Mouse (Mus musculus): ENCODE results near the gene Mettl7a3.
"Not testable (repeated sequence)": the region's sequence is repeated elsewhere in the genome, so short reads cannot be mapped to it uniquely, and the experiment has no call there.

The Mettl7a3 gene

GRCm38 (mm10) chr15:100334629-100335028, at the start of gene Mettl7a3:
Gene Mettl7a3, plus strand, starts transcription at chr15:100334929.
- DNase-seq, result no peak

GRCm38 (mm10) chr15:100288980-100289379, 45.7 kb upstream of the Mettl7a3 start:
- DNase-seq, result no peak

- DNase-seq, result no peak
Observed at GRCm38 (mm10) chr15:100290858-100291257, 43.9 kb upstream of the Mettl7a3 start.

- DNase-seq, result no peak
Observed at GRCm38 (mm10) chr15:100292326-100292725, 42.4 kb upstream of the Mettl7a3 start.

- DNase-seq, result no peak
Observed at GRCm38 (mm10) chr15:100297856-100298255, 36.9 kb upstream of the Mettl7a3 start.

DNA sequence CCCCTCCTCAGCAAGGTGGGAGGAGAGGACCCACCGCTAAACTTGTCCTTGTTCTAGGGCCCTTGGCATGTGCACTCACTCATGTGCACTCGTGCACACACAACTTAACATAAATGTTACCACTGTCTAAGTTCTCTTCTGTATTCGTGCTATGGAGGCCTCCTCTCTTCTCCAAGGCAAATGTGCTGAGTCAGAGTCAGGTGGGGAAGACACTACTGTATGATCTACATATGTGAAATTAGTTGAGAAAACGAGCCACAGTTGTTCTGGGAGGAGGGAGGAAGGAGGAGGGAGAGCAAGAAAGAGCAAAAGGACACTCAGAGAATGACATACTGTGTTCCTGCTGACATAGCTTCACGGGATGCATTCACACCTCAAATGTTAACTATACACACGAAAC, 34.2 kb upstream of the Mettl7a3 start:
- no peak for DNase-seq

GRCm38 (mm10) chr15:100301556-100301955, 33.2 kb upstream of the Mettl7a3 start:
- DNase-seq, result peak; percentile 24 to 56

GRCm38 (mm10) chr15:100303428-100304018, 31.2 kb upstream of the Mettl7a3 start:
- DNase-seq, result no peak

DNA sequence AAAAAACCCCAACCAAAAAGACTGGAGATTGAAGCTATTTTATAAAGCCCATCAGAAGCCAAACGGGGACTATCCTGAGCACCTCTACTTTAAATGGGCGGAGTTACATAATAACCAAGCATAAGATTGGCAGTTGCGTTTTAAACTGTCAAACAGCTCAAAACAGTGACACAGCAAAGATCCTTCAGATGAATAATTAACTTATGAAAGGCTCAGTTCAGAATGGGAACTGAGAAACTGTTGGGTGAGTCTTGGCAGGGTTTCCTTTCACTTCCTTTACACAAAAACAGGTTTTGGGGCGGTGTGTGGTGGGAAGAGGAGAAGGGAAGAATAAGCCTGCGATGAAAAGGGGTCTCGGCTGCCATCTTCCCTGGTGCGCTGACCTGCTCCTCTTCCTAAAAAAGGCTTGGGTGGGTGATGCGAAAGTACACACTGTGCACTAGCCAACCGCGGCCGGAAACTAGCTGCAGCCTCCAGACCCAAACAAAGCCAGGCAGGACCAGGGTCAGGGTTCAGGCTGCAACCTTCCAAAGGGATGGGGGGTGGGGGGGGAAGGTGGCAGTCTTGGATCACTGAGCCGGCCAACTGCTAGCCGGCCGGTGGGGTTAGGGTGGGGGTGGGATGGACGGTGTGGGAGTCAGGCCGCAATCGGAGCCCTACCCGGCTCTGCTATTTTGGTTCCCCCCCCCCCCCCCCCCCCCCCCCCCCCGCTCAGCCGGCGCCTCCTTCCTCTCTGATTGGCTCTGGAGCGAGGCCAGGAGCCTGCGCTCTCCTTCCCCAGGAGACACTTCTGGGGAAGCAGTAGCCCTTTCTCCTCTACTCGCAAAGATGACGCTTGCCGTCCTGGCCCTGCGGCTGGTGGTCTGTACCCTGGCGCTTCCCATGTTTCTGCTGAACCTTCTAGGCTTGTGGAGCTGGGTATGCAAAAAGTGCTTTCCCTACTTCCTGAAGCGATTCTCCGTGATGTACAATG, 30.4 kb upstream of the Mettl7a3 start, which contains the start of gene Mettl7a1:
TSS of gene Mettl7a1 (plus strand) at position 122 of the 973 bp plus-strand sequence.
- DNase-seq, result peak; percentile 83 to 86

DNA sequence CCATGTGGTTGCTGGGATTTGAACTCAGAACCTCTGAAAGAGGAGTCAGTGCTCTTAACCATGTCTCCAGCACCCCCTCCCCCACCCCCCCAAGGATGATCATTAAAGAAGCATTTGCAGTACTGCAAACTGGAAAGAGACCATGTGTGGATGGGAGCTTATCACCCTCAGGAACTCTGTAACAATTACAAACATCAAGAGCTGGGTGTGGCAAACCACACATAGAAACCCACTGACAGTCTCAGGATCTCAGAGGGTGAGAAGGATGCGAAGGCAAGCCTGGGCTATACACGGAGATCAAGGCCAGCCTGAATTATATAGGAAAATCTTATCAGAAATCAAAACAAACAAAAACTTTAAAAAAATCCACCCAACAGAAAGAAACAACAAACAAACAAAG, 28.5 kb upstream of the Mettl7a3 start:
- no peak for DNase-seq

DNA sequence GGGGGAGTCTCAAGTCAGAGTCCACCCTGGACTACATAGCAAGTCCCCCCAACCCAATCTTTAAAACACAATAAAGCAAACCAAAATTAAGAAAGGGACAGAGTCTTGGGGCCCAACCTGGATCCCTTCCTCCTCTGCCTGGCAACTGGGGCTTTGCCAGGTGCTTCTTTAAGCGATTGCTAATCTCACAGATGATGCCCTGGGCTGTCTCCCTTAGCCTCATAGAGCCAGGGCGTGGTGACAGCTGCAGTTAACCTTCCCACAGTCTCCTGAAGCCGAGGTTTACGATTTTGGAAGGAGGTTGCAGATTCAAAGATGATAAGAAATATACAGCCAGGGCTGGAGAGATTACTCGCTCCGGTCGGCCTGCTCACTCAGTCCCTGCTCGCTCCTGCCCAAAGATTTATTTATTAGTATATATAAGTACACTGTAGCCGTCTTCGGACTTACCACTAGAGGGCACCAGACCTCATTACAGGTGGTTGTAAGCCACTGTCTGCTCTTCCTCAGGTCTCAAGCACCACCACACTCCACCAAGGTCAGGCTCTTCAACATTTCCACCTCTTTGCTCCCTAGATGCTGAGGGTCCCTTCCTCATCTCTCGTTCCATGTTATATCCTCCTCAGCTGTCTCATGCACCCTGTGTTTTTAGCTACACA, 27.2 kb upstream of the Mettl7a3 start:
- DNase-seq, result peak in 1 of 2 experiments; percentile 62

DNA sequence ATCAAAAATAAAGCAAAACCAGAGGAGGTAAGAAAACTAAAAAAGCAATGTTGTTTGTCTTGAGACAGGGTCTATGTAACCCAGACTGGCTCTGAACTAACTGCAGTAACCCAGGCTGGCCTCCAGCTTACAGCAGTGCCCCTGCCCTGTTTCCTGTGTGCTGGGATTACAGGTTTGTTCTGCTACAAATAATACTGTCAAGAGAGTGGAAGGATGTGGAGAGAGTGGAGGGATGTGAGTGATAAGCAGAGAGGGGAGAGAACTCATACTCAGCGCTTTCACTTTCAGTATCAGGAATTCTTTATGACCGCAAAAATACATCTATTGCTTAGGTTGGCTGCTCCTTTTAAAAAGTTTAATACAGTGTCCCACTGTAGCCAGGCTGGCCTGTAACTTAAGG, 22.4 kb upstream of the Mettl7a3 start:
- DNase-seq, result no peak

- DNase-seq, result no peak
Observed at GRCm38 (mm10) chr15:100314448-100315145, 20.1 kb upstream of the Mettl7a3 start.

- peak in 1 of 2 experiments; percentile 57 for DNase-seq
Observed at GRCm38 (mm10) chr15:100318014-100318671, 16.6 kb upstream of the Mettl7a3 start.

- DNase-seq, result no peak
Observed at GRCm38 (mm10) chr15:100319884-100320283, 14.8 kb upstream of the Mettl7a3 start.

DNA sequence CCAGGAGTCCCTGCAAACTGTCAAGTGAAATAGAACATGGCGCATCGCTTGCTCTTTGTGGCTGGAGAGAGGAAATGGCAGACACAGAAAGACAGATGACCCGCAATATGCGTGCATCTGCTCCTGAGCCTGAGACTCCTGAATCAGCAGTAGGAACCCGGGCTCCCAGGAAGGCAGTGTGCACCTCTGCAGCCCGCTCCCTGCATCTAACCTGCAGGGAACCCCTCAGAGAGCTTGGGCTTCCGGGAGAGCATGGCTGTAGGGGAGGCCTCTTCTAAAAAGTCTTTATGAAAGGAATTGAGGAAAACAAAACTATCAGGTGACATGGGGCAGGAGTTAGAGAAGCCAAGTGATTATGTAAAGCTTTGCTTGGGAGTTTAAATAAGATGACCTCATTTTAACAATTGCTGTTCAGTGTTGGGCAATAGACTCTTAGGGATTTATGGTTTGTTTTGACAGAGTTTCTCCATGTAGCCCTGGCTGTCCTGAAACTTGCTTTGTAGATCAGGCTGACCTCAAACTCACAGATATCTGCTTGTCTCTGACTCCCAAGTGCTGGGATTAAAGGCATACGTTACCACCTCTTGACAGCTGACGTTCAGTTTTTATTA, 14.3 kb upstream of the Mettl7a3 start:
- DNase-seq, result peak in 1 of 2 experiments; percentile 41

DNA sequence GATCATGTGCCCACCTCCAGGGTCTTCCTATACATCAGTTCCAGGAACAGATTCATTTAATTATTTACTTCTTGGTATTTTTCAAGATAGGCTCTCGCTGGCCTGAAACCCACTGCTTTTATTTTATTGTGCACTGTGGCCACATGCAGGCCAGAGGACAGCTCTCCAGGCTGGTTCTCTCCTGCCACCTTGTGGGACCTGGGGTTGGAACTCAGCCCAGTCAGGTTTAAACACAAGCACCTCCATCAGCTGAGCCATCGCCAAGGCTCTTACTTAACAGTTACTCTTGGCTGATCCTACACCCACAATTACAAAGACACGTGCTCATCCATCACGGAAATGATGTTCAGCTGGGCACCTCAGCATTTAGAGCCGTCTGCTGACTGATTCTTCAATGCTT, 13.6 kb upstream of the Mettl7a3 start:
- DNase-seq, result peak; percentile 86 to 88

DNA sequence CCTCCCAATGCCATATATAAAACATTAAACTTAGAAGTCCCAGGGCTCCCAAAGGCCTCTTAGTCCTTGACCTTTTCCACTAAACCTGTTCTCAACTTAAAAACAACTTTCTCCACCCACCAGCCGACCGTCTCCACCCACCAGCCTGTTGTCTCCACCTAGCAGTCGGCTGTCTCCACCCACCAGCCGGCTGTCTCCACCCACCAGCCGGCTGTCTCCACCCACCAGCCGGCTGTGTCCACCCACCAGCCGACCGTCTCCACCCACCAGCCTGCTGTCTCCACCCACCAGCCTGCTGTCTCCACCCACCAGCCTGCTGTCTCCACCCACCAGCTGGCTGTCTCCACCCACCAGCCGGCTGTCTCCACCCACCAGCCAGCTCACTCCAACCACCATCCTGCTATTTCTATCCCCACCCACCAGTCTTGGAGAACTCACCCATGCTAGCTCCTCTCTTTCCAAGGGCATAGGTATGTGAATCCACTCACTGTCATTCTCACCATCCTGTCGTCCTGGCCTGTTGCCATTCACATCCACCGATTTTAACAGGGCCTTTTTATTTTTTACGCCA, 10.6 kb upstream of the Mettl7a3 start:
- DNase-seq, result no peak

DNA sequence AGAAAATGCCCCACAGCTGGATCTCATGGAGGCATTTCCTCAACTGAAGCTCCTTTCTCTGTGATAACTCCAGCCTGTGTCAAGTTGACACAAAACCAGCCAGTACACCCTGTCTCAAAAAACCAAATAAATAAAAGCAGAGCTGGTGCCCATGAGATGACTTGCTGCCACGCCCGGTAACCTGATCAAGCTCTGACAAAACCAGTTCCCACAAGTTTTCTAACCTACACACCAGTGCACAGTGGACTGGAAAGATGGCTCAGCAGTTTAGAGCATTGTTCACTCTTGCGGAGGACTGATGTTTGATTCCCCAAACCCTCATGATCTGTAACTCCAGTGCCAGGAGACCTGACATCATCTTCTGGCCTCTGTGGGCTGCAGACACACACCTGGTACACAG, 9.5 kb upstream of the Mettl7a3 start:
- DNase-seq, result no peak

GRCm38 (mm10) chr15:100328089-100328488, 6.6 kb upstream of the Mettl7a3 start:
- DNase-seq, result peak in 1 of 2 experiments; percentile 46

DNA sequence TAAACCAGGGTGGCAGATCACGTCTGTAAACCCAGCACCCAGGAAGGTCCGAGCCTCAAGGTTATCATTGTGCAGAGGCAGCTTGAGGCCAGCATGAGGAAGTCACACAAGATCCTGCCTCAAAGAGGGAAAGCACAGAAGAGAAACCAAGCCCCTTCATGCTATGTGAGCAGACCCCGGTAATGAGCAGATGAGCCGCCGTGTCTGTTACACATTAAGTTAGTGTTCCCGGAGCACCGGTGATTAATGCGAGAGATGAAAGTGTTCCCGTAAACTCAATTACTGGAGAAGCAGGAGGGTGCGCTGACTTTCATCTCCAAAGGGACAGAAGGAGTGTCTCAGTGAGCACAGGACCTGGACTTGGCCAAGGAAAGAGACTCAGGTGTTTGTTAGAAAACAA, 5.4 kb upstream of the Mettl7a3 start:
- not testable (repeated sequence) for DNase-seq
